Mouse (Mus musculus) adrenal gland, adult 2 months (tissue): ENCODE results near the gene Hspb9. TPM values are rescaled to one million over a fixed set of nuclear protein-coding genes. Genes with fewer than 3 reads are reported as not detected.

ENCODE experiments used
- DNase-seq: peaks from one replicate; pipeline ENCODE4 v3.0.0; 2021
- polyA plus RNA-seq: library from polyadenylated mRNA; depleted of rRNA; stranded (reverse); fragments of >200 nt; gene quantifications from 2 replicates; pipeline ENCODE4 v1.2.3, GENCODE M21; 2012
- total RNA-seq, 2 experiments: library from RNA; stranded (reverse); gene quantifications; 2 replicates each; pipeline ENCODE4 v1.2.3; 2021

Hspb9 gene
- total and polyA plus RNA-seq, 3 experiments = not detected

GRCm38 (mm10) chr11:100730477-100731205 is 17.0 kb downstream of the Hspb9 start:
- no peak for DNase-seq

GRCm38 (mm10) chr11:100735134-100735865 is 21.6 kb downstream of the Hspb9 start:
- no peak for DNase-seq

- no peak for DNase-seq
These were observed 22.5 kb downstream of the Hspb9 start for GRCm38 (mm10) chr11:100735954-100736745.

GRCm38 (mm10) chr11:100736746-100737080 is 23.1 kb downstream of the Hspb9 start:
- no peak for DNase-seq

GRCm38 (mm10) chr11:100737105-100737733 is 23.6 kb downstream of the Hspb9 start:
- DNase-seq = peak; percentile 41

- DNase-seq = peak; percentile 100
These were observed 24.5 kb downstream of the Hspb9 start, which contains the start of gene Rab5c for GRCm38 (mm10) chr11:100738066-100738604. Gene Rab5c (minus strand): TSS chr11:100738215.

GRCm38 (mm10) chr11:100738749-100739148 is 25.1 kb downstream of the Hspb9 start:
- no peak for DNase-seq

GRCm38 (mm10) chr11:100741348-100741747 is 27.7 kb downstream of the Hspb9 start:
- DNase-seq = peak; percentile 47

GRCm38 (mm10) chr11:100745085-100745484 is 31.4 kb downstream of the Hspb9 start:
- peak; percentile 54 for DNase-seq

GRCm38 (mm10) chr11:100746546-100746945 is 32.9 kb downstream of the Hspb9 start:
- DNase-seq = no peak

- no peak for DNase-seq
These were observed 33.5 kb downstream of the Hspb9 start for GRCm38 (mm10) chr11:100747114-100747513.

- no peak for DNase-seq
These were observed 35.0 kb downstream of the Hspb9 start for GRCm38 (mm10) chr11:100748620-100749019.

GRCm38 (mm10) chr11:100749469-100749868 is 35.8 kb downstream of the Hspb9 start:
- DNase-seq = no peak

GRCm38 (mm10) chr11:100750127-100750526 is 36.5 kb downstream of the Hspb9 start:
- no peak for DNase-seq

GRCm38 (mm10) chr11:100752294-100752693 is 38.6 kb downstream of the Hspb9 start:
- no peak for DNase-seq

- DNase-seq = no peak
These were observed 40.5 kb downstream of the Hspb9 start for GRCm38 (mm10) chr11:100754021-100754692.

GRCm38 (mm10) chr11:100754693-100755057 is 41.0 kb downstream of the Hspb9 start:
- no peak for DNase-seq

- DNase-seq = no peak
These were observed 42.8 kb downstream of the Hspb9 start for GRCm38 (mm10) chr11:100756476-100756875.

GRCm38 (mm10) chr11:100757566-100757965 is 43.9 kb downstream of the Hspb9 start:
- no peak for DNase-seq

- DNase-seq = peak; percentile 54
These were observed 45.3 kb downstream of the Hspb9 start for GRCm38 (mm10) chr11:100758707-100759610.
